Mouse (Mus musculus): Measurements from ENCODE around the gene Olfr1087. TPM values are rescaled to one million over a fixed set of nuclear protein-coding genes. Genes with fewer than 3 reads are reported as not detected.
"Not testable (repeated sequence)": the region's sequence is repeated elsewhere in the genome, so short reads cannot be mapped to it uniquely, and the experiment has no call there.

The Olfr1087 gene
- not detected in 2 replicates for polyA plus RNA-seq (2012; rRNA removed)

GRCm38 (mm10) chr2:86698295-86698694 is at the start of gene Olfr1087:
Gene Olfr1087 (minus strand): TSS chr2:86698395.
- Histone ChIP-seq H3K27ac (ENCODE audit: insufficient read depth, low read length) (no peak within 1 kb of the TSS), H3K27me3 (ENCODE audit: control insufficient read depth, insufficient read depth, low read length) (no peaks in the 10 kb centered on the region), H3K4me1 (ENCODE audit: control insufficient read depth, insufficient read depth, low read length) (no peaks in the 10 kb centered on the region), H3K4me3 (replicated peaks; ENCODE audit: insufficient read depth, low read depth, low read length) (no peak within 1 kb of the TSS)
- DNase-seq, result no peak
- TF ChIP-seq POLR2A (IDR thresholded peaks at IDR 0.05; ENCODE audit: borderline replicate concordance, insufficient read depth, low read length) (no peak), CTCF (IDR thresholded peaks at IDR 0.05; ENCODE audit: borderline replicate concordance, insufficient read depth, low read depth, low read length) (no peak)

GRCm38 (mm10) chr2:86733601-86734000 is 35.4 kb upstream of the Olfr1087 start, which contains the start of gene Olfr1089:
Gene Olfr1089 (minus strand): TSS chr2:86733701.
- H3K27me3 ChIP-seq (ENCODE audit: control insufficient read depth, insufficient read depth, low read length), result no peaks in the 10 kb centered on the region
- no peaks in the 10 kb centered on the region for H3K4me1 ChIP-seq (ENCODE audit: control insufficient read depth, insufficient read depth, low read length)
- TF ChIP-seq CTCF (IDR thresholded peaks at IDR 0.05; ENCODE audit: borderline replicate concordance, insufficient read depth, low read depth, low read length) (no peak), POLR2A (IDR thresholded peaks at IDR 0.05; ENCODE audit: borderline replicate concordance, insufficient read depth, low read length) (no peak)
- no peak for DNase-seq
- no peak within 1 kb of the TSS for H3K4me3 ChIP-seq (replicated peaks; ENCODE audit: insufficient read depth, low read depth, low read length)
- H3K27ac ChIP-seq (ENCODE audit: insufficient read depth, low read length), result no peak within 1 kb of the TSS

GRCm38 (mm10) chr2:86679992-86680391 is 18.2 kb downstream of the Olfr1087 start, which contains the start of gene Olfr1086:
Gene Olfr1086 (minus strand): TSS chr2:86680092.
- Histone ChIP-seq H3K27me3 (ENCODE audit: control insufficient read depth, insufficient read depth, low read length) (no peaks in the 10 kb centered on the region), H3K4me3 (replicated peaks; ENCODE audit: insufficient read depth, low read depth, low read length) (no peak within 1 kb of the TSS), H3K27ac (ENCODE audit: insufficient read depth, low read length) (no peak within 1 kb of the TSS), H3K4me1 (ENCODE audit: control insufficient read depth, insufficient read depth, low read length) (no peaks in the 10 kb centered on the region)
- no peak for TF ChIP-seq POLR2A (IDR thresholded peaks at IDR 0.05; ENCODE audit: borderline replicate concordance, insufficient read depth, low read length)
- no peak for TF ChIP-seq CTCF (IDR thresholded peaks at IDR 0.05; ENCODE audit: borderline replicate concordance, insufficient read depth, low read depth, low read length)
- DNase-seq, result no peak
- WGBS, result 67% methylated on average over 2 of the region's 2 CpGs

GRCm38 (mm10) chr2:86661919-86662318 is 36.3 kb downstream of the Olfr1087 start, which contains the start of gene Olfr1085:
Gene Olfr1085 (minus strand): TSS chr2:86662019.
- no peaks in the 10 kb centered on the region for H3K4me1 ChIP-seq (ENCODE audit: control insufficient read depth, insufficient read depth, low read length)
- no peak within 1 kb of the TSS for H3K4me3 ChIP-seq (replicated peaks; ENCODE audit: insufficient read depth, low read depth, low read length)
- no peak within 1 kb of the TSS for H3K27ac ChIP-seq (ENCODE audit: insufficient read depth, low read length)
- TF ChIP-seq CTCF (IDR thresholded peaks at IDR 0.05; ENCODE audit: borderline replicate concordance, insufficient read depth, low read depth, low read length), result no peak
- no peak for TF ChIP-seq POLR2A (IDR thresholded peaks at IDR 0.05; ENCODE audit: borderline replicate concordance, insufficient read depth, low read length)
- WGBS, result 10% methylated on average over 1 of the region's 1 CpGs
- H3K27me3 ChIP-seq (ENCODE audit: control insufficient read depth, insufficient read depth, low read length), result no peaks in the 10 kb centered on the region
- DNase-seq, result no peak

- not testable (repeated sequence) for DNase-seq; H3K4me3 ChIP-seq (replicated peaks; ENCODE audit: insufficient read depth, low read depth, low read length); H3K4me1 ChIP-seq (ENCODE audit: control insufficient read depth, insufficient read depth, low read length); H3K27me3 ChIP-seq (ENCODE audit: control insufficient read depth, insufficient read depth, low read length); H3K27ac ChIP-seq (ENCODE audit: insufficient read depth, low read length)
- WGBS, result 93% methylated on average over 1 of the region's 1 CpGs
Observed at GRCm38 (mm10) chr2:86639625-86640024, 58.6 kb downstream of the Olfr1087 start, which contains the start of gene Olfr1084. Gene Olfr1084 (minus strand): TSS chr2:86639725.

Other genes starting within 250 kb of the Olfr1087 start
- not detected in 2 replicates for gene Olfr1065, start 247.8 kb downstream of the Olfr1087 start, polyA plus RNA-seq (2012; rRNA removed)
- not detected in 2 replicates for gene Olfr1066, start 242.1 kb downstream of the Olfr1087 start, polyA plus RNA-seq (2012; rRNA removed)
- not detected in 2 replicates for gene Olfr228, start 211.0 kb downstream of the Olfr1087 start, polyA plus RNA-seq (2012; rRNA removed)
- gene Olfr1076, start 189.9 kb downstream of the Olfr1087 start, polyA plus RNA-seq (2012; rRNA removed), result not detected in 2 replicates
- not detected in 2 replicates for gene Olfr1079, start 155.9 kb downstream of the Olfr1087 start, polyA plus RNA-seq (2012; rRNA removed)
- gene Olfr1080, start 140.2 kb downstream of the Olfr1087 start, polyA plus RNA-seq (2012; rRNA removed), result not detected in 2 replicates
- not detected in 2 replicates for gene Olfr1082, start 99.4 kb downstream of the Olfr1087 start, polyA plus RNA-seq (2012; rRNA removed)
- gene Olfr1084, start 58.7 kb downstream of the Olfr1087 start, polyA plus RNA-seq (2012; rRNA removed), result not detected in 2 replicates
- gene Olfr1085, start 36.4 kb downstream of the Olfr1087 start, polyA plus RNA-seq (2012; rRNA removed), result not detected in 2 replicates
- gene Olfr1086, start 18.3 kb downstream of the Olfr1087 start, polyA plus RNA-seq (2012; rRNA removed), result not detected in 2 replicates
- gene Olfr1089, start 35.3 kb upstream of the Olfr1087 start, polyA plus RNA-seq (2012; rRNA removed), result not detected in 2 replicates
- gene Olfr1090, start 60.6 kb upstream of the Olfr1087 start, polyA plus RNA-seq (2012; rRNA removed), result not detected in 2 replicates
- not detected in 2 replicates for gene Olfr1093, start 84.1 kb upstream of the Olfr1087 start, polyA plus RNA-seq (2012; rRNA removed)
- gene Olfr141, start 111.6 kb upstream of the Olfr1087 start, polyA plus RNA-seq (2012; rRNA removed), result not detected in 2 replicates
- gene Olfr1094, start 126.3 kb upstream of the Olfr1087 start, polyA plus RNA-seq (2012; rRNA removed), result not detected in 2 replicates
- gene Olfr1095, start 153.3 kb upstream of the Olfr1087 start, polyA plus RNA-seq (2012; rRNA removed), result not detected in 2 replicates
- not detected in 2 replicates for gene Gm13723, start 176.4 kb upstream of the Olfr1087 start, polyA plus RNA-seq (2012; rRNA removed)
- not detected in 2 replicates for gene Olfr1097, start 193.8 kb upstream of the Olfr1087 start, polyA plus RNA-seq (2012; rRNA removed)
- gene Olfr1098, start 226.2 kb upstream of the Olfr1087 start, polyA plus RNA-seq (2012; rRNA removed), result not detected in 2 replicates

Measured in cerebellum, adult 2 months (tissue).